Mouse (Mus musculus): ENCODE measurements around the gene Dlx4.

DNA sequence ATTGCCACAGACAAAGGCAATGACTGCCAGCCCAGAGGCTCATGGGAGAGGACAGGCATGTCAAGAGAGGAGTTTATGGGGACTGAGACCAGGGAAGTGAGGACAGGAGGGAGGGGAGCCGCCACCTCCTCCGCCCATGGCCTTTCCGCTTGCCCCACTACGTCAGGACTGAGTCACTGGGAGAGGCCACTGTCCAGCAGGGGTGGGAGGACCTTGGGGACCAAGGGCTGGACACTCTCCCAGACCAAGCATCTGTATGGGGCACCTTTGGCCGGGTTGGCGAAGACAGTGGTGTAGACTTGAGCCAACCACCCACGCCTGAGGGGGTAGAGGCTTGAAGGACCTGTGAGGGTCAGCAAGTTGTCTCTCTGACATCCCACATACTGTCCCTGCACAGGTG, 40.8 kb upstream of the Dlx4 start:
- TF ChIP-seq CTCF (IDR thresholded peaks at IDR 0.05; ENCODE audit: extremely low read depth, insufficient read depth, insufficient read length, insufficient replicate concordance): no peak
- no peak for TF ChIP-seq POLR2A (IDR thresholded peaks at IDR 0.05; ENCODE audit: low read depth, low read length)

Data from spleen, adult 2 months (tissue).